Mouse (Mus musculus) heart, postnatal 25 days (tissue): Measurements from ENCODE around the gene Crk. TPM values are rescaled to one million over a fixed set of nuclear protein-coding genes. Genes with fewer than 3 reads are reported as not detected.

Source experiments
- DNase-seq: peaks from one replicate; pipeline ENCODE4 v3.0.0; 2022; ENCODE audit warnings: low spot score
- intact Hi-C: fragments of 180-260 bp; cut with DNase I; formaldehyde crosslinking; loops from one replicate; pipeline ENCODE4 v1.15.1; 2025
- total RNA-seq, 2 experiments: library from RNA; stranded (reverse); gene quantifications; 2 replicates each; pipeline ENCODE4 v1.2.3; 2021

Crk gene
- total RNA-seq, 2 experiments from 2014 or later, result 81.3 to 88.2 TPM

DNA sequence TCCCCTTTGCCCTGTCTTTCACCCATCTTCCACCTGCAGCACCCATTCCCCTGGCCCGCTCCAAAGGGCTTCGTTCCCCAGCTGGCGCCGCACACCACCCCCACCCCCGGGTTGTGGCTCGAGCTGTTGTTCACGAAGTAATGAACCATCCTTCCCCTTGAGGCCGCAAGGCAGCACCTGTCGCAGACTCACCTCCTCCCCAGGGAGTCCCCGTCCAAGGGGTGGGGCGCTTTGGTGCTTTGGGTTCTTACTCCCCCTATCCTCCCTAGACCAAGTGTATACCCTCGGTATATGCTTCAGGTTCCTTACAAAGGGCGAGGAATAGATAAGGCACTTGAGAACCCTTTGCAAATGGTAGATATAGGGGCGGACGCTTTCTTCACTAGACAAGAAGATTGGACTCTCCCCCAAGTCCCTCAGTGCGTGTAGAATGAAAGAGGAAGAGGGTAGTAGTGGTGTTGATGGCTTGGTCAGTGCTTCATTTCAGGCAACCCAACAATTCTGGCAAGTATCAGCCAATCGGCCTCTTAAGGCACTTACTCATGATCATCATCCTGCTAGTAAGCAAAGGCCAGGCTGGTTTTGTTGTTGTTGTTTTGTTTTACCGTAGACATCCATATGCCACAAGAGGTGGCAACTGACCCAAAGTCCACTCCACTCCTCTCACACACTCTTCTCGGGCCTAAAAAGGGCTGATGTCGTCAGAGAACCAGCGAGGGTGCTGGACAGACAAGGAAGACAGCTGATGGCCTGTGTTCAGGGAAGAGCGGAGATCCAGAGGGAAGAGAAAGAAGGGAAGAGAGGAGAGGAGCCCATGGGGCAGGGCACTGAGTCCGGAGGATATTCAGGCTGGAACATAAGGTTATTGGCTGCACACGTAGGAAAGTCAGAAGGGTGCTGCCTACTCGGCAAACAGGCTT, 24.3 kb upstream of the Crk start:
- no peak for DNase-seq
- intact Hi-C loops, result loop anchor here (1.0 to 5.0 kb wide), 2 partner anchors 24 to 32 kb away; no protein-coding TSS in a partner anchor

DNA sequence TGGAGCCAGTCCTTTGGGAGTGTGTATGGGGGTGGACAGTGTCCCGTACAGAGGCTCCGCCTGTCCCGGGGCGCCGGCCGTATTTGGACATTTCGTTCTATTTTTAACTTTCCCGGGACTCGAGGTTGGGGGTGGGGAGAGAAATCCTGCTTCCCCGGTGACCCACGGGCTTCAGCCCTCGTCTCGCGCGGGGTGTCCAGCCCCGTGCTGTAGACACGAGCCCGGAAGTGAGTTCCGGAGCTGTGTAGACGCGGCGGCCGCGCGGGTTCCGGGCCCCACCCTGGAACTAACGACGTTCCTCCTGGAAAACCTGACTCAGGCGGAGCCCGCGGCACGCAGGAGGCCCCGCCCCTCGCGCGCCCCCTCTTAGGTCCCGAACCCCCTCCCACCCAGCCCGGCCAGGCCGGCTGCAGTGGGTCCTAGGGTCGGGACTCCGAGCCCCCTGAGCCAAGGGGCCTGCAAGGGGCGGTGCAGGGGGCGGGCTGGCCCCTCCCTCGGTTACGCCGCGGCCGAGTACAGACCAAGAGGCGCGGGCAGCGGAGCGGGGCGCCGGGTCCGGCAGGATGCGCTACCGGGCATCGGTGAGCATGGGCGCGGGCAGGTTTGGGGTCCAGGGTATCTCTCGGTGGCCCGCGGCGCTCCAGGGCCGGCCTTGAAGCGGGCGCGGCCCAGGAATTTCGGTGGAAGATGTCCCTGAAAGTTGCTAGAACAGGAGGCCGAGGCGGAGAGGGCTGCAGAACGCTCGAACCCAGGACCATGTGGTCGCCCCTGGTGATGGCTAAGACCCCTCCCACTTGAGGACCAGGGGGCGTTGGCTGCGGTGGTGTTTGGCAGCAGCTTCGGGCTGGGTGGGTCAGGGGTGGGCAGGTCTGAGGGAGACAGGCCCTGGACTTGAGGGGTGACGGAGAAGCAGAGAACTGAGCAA, 23.2 kb upstream of the Crk start:
- peak; percentile 85 for DNase-seq
- intact Hi-C loops, result loop anchor here (5.0 kb wide), 1 partner anchor 34 kb away; no protein-coding TSS in a partner anchor

DNA sequence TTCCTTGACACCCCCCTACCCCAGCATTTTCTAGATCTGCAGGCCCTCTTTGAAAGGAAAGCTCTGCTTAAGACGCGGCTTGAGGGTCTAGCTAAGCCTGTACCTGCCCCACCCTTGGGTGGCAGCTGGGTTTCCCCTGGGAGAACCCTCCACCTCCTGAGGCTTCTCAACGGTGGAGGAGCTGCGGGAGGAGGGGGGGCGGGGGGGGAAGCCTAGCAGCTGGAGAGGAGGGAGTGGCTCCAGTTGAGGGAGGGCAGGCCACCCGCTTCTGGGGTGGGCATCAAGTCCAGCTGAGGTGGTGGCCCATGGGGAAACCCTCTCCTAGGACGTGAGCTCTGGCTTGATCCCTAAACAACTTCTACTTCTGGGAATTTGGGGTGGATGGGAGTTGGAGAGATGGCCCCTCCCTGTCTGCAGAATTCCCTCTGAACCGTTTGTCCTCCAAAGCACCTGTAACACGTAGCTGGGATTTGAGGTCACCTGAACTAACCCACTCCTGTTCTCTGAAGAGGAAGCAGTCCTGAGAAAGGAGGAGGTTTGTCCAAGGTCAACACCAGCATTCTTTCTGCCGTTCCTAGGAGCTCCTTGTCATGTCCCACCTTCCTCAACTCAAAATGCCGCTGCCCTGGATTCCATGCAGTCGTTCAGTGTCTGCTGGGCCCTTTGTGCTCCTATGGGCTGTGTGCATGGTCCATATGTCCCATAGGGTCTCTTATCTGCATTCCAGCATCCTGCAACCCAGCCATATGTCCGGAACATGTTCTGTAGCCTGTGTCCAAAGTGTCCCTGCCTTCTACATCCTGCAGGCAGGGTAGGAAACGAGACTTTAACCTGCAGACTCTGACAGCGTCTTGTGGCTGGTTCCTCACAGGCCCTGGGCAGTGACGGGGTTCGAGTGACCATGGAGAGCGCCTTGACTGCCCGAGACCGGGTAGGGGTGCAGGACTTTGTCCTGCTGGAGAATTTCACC, 22.2 kb upstream of the Crk start:
- no peak for DNase-seq
- intact Hi-C loops, result loop anchor here (5.0 kb wide), 1 partner anchor 35 kb away; no protein-coding TSS in a partner anchor

DNA sequence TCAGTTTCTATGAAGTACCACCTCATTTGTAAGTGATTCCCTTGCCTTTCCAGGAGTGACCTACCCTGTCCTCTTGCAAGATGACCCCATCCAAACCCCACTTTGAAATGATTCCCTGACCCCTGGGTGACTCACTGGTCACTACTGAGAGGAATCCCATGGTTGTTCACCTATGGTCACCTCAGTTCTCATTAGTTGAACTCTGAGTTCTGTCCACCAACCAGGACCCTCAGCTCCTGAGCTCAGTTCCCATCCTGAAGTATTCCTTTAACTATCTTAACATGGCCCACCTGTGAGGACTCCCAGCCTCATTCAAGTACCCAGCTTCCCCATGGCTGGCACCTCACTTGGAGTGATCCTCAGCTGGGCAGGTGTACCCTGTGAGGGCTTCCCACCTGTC, 21.2 kb upstream of the Crk start:
- intact Hi-C loops, result loop anchor here (5.0 kb wide), 1 partner anchor 36 kb away; no protein-coding TSS in a partner anchor

DNA sequence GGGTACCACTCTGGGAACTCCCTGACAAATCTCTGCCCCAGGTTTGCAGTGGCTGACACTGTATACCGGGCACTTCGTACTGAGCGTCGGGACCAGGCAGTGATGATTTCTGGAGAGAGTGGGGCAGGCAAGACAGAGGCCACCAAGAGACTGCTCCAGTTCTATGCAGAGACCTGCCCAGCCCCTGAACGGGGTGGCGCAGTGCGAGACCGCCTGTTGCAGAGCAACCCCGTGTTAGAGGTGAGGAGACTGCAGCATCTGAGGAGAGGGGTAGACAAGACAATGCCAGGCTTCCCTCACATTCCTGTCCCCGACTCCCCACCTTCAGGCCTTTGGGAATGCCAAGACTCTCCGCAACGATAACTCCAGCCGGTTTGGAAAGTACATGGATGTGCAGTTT, 20.7 kb upstream of the Crk start:
- intact Hi-C loops, result loop anchor here (5.0 kb wide), 1 partner anchor 36 kb away; no protein-coding TSS in a partner anchor
- DNase-seq, result no peak

More for the DNA sequence above, 21.2 kb upstream of the Crk start:
- DNase-seq, result no peak

DNA sequence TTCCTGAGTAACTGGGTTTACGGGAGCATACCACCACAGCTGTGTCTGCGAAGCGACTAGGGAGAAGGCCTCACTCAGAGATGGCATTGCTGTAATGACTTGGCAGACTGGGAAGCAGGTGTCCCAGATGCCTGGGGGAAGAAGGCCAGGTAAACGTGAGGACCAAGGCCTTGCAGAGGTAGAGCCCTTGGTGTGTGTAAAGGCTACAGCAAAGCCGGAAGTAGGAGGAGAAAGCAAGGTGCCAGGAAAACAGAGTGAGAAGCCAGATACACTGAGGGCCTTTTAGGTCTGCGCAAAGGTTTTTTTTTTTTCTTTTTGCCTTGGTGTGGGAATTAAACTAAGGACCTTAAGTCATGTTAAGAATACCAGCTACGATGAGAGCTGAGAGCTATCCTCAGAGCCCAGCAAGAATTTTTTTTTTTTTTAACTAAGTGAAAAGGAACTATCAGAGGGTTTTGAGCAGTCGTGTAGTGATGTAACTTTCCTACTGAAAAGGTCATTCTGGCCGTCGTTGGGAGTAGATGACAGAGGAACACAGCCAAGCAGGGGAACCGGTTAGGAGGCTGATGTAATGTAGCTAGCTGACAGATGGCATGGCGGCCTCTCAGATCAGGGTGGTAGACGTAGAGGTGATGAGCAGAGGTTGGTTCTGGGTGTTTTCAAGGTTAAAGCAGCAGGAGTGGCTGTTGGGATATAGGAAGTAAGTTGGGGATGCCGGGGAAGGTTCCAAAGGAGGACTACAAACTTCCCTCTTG, 19.9 kb upstream of the Crk start:
- no peak for DNase-seq
- intact Hi-C loops, result loop anchor here (5.0 kb wide), 1 partner anchor 37 kb away; no protein-coding TSS in a partner anchor

DNA sequence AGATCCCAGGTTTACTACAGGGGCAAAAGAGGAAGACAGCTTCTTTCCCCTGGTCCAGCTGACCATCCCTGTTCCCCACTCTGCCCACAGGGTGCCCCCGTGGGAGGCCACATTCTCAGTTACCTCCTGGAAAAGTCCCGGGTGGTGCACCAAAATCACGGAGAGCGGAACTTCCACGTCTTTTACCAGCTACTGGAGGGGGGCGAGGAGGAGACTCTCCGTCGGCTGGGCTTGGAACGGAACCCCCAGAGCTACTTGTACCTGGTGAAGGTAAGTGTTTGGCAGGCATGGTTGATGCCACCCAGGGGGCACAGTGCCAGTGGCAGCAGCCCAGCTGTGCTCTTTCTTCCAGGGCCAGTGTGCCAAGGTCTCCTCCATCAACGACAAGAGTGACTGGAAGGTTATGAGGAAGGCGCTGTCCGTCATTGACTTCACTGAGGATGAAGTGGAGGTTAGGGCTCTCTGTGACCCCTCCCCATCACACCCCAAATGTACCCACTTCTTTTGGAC, 18.9 kb upstream of the Crk start:
- DNase-seq, result no peak
- intact Hi-C loops, result no loop called here

DNA sequence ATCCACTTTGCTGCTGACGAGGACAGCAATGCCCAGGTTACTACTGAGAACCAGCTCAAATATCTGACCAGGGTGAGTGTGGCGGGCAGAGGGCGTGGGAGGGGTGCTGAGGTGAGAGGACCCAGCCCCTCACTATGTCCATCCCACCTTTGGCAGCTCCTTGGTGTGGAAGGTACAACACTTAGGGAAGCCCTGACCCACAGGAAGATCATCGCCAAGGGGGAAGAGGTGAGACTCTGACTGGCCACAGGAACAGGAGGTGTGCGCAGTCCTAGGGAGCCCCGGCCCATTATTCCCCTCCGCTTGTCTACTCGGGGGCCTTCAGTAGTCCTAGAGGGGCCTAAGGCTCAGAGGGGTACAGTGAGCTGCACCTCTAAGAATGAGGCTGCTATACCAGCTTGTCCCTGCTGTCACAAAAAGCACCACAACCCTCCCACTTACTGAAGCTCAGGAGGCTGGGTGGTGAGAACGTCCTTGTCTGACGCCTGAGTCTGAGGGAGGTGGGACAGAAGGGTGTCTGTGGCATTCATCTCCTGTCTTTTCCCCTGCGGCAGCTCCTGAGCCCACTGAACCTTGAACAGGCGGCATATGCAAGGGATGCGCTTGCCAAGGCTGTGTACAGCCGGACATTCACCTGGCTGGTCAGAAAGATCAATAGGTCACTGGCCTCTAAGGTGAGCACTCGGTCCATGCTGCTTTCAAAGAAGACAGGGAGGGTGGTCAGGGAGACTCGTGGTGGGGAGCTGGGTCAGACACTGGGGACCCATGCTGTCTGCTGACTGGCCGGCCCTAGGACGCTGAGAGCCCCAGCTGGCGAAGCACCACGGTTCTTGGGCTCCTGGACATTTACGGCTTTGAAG, 17.9 kb upstream of the Crk start:
- intact Hi-C loops, result no loop called here
- no peak for DNase-seq

DNA sequence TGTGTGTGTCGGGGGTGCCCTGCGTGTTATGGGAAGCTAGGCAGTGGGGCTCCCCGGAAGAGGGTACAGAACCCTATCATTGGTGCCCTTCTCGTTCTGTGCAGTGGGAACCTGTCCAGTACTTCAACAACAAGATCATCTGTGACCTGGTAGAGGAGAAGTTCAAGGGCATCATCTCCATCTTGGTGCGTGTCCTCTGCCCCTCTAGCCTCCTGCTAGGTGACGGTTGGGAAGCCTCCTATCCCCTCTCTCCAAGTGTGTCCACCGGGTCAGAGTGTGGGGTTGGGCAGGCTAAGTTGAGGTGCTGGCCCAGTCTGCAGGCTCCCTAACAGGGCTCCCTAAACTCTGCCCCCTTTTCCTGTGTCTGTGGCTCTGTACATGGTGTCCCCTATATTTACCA, 16.9 kb upstream of the Crk start:
- intact Hi-C loops, result no loop called here
- no peak for DNase-seq

DNA sequence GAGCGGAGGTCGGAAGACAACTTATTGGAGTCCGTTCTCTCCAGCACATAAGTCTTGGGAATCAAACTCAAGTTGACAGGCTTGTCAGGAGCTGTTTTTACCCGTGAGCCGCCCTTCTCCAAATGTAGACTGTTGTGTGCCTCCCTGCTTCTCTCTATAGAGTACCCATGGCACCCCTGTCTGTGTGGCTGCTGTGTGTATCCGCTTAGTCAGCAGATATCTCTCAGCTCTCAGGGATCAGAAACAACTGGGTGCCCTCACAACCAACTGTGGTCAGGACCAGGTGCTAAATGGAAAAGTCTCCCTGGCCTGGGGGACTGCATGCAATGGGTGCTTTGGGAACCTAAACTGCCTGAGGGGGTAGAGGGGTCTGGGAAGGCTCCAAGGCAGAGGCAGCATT, 12.8 kb upstream of the Crk start:
- intact Hi-C loops, result no loop called here
- no peak for DNase-seq

DNA sequence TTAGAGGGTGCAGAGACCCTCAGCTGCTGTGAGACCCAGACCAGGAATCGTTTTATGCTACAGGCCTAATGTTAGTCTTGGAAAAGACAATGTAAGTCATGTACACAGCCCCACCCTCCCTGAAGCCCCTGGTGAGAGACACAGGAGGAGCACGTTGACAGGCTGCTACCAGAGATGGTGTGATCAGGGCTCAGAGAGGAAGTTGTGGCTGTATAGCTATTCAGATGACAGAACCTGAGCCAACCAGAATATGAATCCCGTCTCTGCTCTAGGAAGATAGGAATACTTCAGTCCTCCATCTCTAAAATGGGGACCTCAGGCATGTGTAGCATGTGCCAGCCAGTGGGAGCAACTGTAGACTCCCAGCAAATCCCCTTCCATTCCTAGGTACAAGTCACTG, 10.4 kb upstream of the Crk start:
- intact Hi-C loops, result no loop called here
- DNase-seq, result no peak

DNA sequence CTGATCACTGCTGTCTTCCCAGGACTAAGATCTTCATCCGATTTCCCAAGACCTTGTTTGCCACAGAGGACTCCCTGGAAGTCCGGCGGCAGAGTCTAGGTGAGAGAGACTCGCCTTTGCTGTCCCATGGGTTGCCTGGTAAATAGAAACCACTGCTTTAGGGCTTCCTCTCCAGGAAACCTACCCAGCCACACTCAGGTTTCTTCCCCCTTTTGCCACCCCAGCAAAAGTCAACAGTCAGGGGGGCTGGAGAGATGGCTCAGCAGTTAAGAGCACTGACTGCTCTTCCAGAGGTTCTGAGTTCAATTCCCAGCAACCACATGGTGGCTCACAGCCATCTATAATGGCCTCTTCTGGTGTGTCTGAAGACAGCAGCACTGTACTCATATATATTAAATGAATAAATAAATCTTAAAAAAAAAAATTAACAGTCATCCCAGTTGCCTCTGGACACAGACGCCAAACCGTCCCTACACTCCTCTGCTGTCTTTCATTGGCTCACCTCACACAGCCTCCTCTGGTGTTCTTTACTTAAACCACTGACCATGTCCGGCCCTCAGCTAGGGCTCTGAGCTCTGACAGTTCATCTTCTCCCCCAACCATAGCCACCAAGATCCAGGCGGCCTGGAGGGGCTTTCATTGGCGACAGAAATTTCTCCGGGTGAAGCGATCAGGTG, 9.7 kb upstream of the Crk start:
- no peak for DNase-seq
- intact Hi-C loops, result no loop called here

DNA sequence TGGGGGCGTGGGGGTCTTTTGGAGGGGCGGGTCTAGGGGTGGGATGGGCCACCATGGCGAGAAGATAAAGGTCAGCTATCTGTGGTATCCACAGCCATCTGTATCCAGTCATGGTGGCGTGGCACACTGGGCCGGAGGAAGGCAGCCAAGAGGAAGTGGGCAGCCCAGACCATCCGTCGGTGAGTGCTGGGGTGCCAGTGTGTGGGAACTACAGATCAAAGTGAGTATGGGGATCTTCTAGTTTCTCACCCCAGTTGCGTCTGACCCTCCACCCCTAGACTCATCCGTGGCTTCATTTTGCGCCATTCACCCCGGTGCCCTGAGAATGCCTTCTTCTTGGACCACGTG, 9.2 kb upstream of the Crk start:
- DNase-seq, result no peak
- intact Hi-C loops, result no loop called here

DNA sequence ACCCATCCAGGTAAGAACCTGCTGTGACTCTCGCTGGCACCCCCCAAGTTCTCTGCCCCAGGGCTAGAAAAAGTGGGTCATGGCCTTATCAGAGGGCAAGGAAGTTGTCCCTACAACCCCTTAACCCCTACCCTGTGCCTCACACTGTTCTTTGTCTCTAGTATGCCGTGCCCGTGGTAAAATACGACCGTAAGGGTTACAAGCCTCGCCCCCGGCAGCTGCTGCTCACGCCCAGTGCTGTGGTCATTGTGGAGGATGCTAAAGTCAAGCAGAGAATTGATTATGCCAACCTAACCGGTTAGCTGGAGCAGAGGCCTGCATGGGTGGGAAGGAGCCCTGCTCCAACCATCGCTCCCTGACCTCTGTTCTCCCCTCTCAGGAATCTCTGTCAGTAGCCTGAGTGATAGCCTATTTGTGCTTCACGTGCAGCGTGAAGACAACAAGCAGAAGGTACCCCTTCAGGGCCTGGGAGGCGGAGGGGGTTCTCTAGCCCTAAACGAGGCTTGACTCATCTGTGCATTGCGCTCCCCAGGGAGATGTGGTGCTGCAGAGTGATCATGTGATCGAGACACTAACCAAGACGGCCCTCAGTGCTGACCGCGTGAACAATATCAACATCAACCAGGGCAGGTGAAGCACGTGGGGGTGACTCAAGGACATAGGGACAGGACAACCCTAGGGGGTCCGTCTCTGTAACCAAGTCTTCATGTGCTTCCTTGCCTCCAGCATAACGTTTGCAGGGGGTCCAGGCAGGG, 7.5 kb upstream of the Crk start:
- intact Hi-C loops, result no loop called here
- DNase-seq, result no peak

DNA sequence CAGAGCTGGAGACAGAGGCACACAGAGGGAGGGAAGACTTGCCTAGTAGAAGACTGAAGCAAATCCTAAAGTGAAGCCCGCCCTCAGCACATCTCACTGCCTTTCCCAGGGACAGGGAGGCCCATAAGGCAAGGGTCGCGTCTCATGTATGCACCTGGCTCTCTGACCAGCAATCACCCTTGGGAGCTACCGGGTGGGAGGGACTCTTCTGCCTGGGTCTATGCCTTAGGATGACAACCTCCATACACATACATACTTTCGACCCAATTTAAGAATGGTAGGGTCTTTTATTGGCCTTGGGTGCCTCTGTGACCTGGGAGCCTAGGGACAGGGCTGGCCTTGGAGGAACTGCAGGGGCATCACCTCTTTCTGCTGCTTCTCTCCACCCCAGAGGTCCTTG, 5.6 kb upstream of the Crk start:
- no peak for DNase-seq
- intact Hi-C loops, result no loop called here

DNA sequence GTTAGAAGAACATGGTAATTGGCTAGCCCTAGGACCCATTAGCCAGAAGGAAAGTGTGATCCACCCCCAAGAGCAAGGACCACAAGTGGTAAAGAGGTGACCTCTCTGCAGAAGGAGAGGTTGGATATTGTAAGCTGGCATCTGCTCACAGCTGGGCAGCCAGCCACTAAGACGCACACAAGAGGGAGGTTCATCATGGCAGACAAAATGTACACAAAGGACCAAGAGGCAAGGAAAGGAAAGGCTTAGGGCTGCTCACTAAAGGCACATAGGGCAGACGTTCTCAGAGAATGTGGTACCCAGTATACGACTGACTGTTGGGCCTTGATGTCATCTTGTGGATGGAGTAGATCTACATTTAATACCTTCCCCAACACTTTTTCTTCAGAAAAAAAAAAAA, 4.2 kb upstream of the Crk start:
- DNase-seq, result no peak
- intact Hi-C loops, result loop anchor here (5.0 kb wide), 1 partner anchor 43 kb away; the partner anchor contains the start of gene Inpp5k
